Mouse (Mus musculus) cerebellum, adult 2 months (tissue): ENCODE data around the gene Wdr20rt. TPM values are rescaled to one million over a fixed set of nuclear protein-coding genes. Genes with fewer than 3 reads are reported as not detected.

Experiments
- DNase-seq, 2 experiments: peaks; one replicate each; pipeline ENCODE4 v3.0.0; 2021
- H3K27ac ChIP-seq: fragments of 200-500 bp; 2 replicates; pipeline ENCODE4 v1.5.1; 2012; ENCODE audit warnings: low read length, control low read depth, inconsistent platforms; ENCODE audit not compliant: insufficient read depth
- H3K27me3 ChIP-seq: fragments of 200-500 bp; 2 replicates; pipeline ENCODE4 v1.6.1; 2012; ENCODE audit warnings: inconsistent platforms, mild to moderate bottlenecking, low read length, moderate library complexity; ENCODE audit not compliant: control insufficient read depth, insufficient read depth
- H3K4me1 ChIP-seq: fragments of 200-500 bp; 2 replicates; pipeline ENCODE4 v1.6.1; 2011; ENCODE audit warnings: low read length; ENCODE audit not compliant: control insufficient read depth, insufficient read depth
- H3K4me3 ChIP-seq: fragments of 200-500 bp; replicated peaks from 2 replicates; pipeline ENCODE3; 2011; ENCODE audit warnings: mild to moderate bottlenecking, low read depth, low read length, control low read depth; ENCODE audit not compliant: insufficient read depth
- CTCF ChIP-seq: fragments of 200-500 bp; IDR thresholded peaks from 2 replicates; pipeline ENCODE4 v1.5.1; 2011; ENCODE audit warnings: low read depth, mild to moderate bottlenecking, control low read depth, low read length, moderate library complexity, borderline replicate concordance; ENCODE audit not compliant: insufficient read depth
- POLR2A ChIP-seq: fragments of 200-500 bp; IDR thresholded peaks from 2 replicates; pipeline ENCODE4 v1.6.1; 2011; ENCODE audit warnings: low read length, control low read depth, borderline replicate concordance; ENCODE audit not compliant: insufficient read depth
- WGBS: fragments of 180-500 bp; shearing (Covaris S2); methylation state at CpG from one replicate; pipeline ENCODE4 v1.1.7; 2018; 5-methylcytosine and 5-hydroxymethylcytosine counted together
- polyA plus RNA-seq: library from polyadenylated mRNA; depleted of rRNA; stranded (reverse); fragments of >200 nt; gene quantifications from 2 replicates; pipeline ENCODE4 v1.2.3, GENCODE M21; 2012; rRNA removed

Wdr20rt gene
- polyA plus RNA-seq, 1 experiment: not detected

DNA sequence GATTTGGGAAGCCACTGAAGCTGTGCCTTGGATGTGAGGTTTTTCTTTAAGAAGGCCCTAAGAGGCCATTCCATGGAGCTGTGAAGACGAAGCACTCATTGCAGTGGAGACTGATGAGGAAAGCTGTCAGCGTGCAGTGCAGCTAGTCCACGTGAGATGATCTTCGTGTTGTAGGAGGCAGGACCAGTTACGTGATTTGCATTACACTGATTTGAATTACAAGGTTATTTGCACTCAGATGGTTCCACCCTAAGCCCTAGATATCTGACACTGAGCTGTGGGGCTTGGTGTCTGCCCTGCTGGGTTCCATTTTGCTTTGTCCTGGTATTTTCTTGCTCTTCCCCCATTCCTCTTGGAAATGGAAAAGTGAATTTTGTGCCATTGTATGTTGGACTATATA, 44.1 kb downstream of the Wdr20rt start:
- Histone ChIP-seq H3K27me3 (no peaks in the 10 kb centered on the region), H3K27ac (no peak overlapping the region), H3K4me3 (no peak overlapping the region), H3K4me1 (no peaks in the 10 kb centered on the region)
- no peak for TF ChIP-seq POLR2A
- TF ChIP-seq CTCF: no peak
- WGBS: 67% methylated on average over 5 of the region's 5 CpGs
- DNase-seq: no peak

DNA sequence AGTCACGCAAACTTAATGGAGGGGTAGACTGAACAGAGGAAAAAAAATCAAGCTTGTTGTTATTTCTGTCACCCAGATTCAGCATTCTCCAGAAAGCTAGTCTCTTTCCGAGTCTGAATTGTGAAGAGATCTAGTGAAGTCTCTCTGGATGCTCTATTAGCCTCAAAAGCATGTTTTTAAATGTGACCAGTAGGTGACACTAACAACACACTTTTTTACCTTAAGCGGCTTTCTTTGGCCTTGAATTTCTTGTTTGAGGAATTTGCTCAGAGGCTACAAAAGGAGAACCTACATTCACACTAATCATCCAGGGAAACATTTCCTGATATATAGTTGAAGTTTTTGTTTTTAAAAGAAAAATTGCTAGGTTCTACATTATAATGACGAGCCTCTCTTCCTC, 48.5 kb downstream of the Wdr20rt start:
- no peak for TF ChIP-seq CTCF
- TF ChIP-seq POLR2A: no peak
- no peaks in the 10 kb centered on the region for H3K27me3 ChIP-seq
- H3K27ac ChIP-seq: no peak overlapping the region
- DNase-seq: no peak
- H3K4me3 ChIP-seq: no peak overlapping the region
- H3K4me1 ChIP-seq: no peaks in the 10 kb centered on the region
- 80% methylated on average over 4 of the region's 4 CpGs for WGBS

Other genes with a start within 250 kb of the Wdr20rt start
- gene Prpf39, start 189.2 kb upstream of the Wdr20rt start, polyA plus RNA-seq: 48.6 and 51.9 TPM in 2 replicates
- 311 and 320 TPM in 2 replicates for gene Fkbp3, start 151.5 kb upstream of the Wdr20rt start, polyA plus RNA-seq
- gene Fancm, start 149.9 kb upstream of the Wdr20rt start, polyA plus RNA-seq: 6.5 and 9.9 TPM in 2 replicates
- 0.07 and 0.08 TPM in 2 replicates for gene Mis18bp1, start 52.9 kb upstream of the Wdr20rt start, polyA plus RNA-seq